13 mouse cellular contexts compared by ENCODE assay signal in genomic region chr1:42692221-42692620, GRCm38 (mm10). TPM values are rescaled to one million over a fixed set of nuclear protein-coding genes. Genes with fewer than 3 reads are reported as not detected.
DNase-seq lines count a peak whose midpoint lies in the region; ATAC-seq and TF ChIP-seq lines count a peak whose summit lies in the region.
"Had no signal": no experiment of that assay in that cellular context is flagged by ENCODE, and none has a peak within 500 bp of the region (broad histone marks: within the 10 kb centered on the region; RNA-seq: fewer than 3 reads in every experiment).

No protein-coding gene starts in this region.

- peaks cover 97% of the 10 kb centered on the region for H3K27me3 ChIP-seq in embryonic facial prominence, embryonic 10.5 days (replicated peaks; ENCODE audit: low read depth, poor library complexity, severe bottlenecking)
- peaks cover 47% of the 10 kb centered on the region for H3K27me3 ChIP-seq in hindbrain, embryonic 10.5 days (ENCODE audit: insufficient read depth, poor library complexity, severe bottlenecking)
- no peaks in the 10 kb centered on the region for H3K27me3 ChIP-seq in midbrain, embryonic 16.5 days (ENCODE audit: control insufficient read depth, insufficient read depth, low read depth, low read length)

- 3% methylated on average over 1 of the region's 1 CpGs for WGBS in embryonic facial prominence, embryonic 10.5 days
- whole genome bisulfite sequencing in hindbrain, embryonic 10.5 days: 0% methylated on average over 1 of the region's 1 CpGs
- 11% methylated on average over 1 of the region's 1 CpGs for WGBS in midbrain, embryonic 16.5 days
- WGBS in lung, adult 2 months: 6% methylated on average over 1 of the region's 1 CpGs

- peak overlapping the region; percentile 75 for H3K4me2 ChIP-seq in midbrain, embryonic 16.5 days (ENCODE audit: low read length)
- H3K4me2 ChIP-seq: limb, embryonic 12.5 days had no signal

- H3K9ac ChIP-seq in midbrain, embryonic 16.5 days (ENCODE audit: low read depth, low read length): peak overlapping the region; percentile 70
- H3K9ac ChIP-seq: limb, embryonic 12.5 days had no signal

- TF ChIP-seq CTCF in lung, adult 2 months (IDR thresholded peaks at IDR 0.05; ENCODE audit: insufficient read depth, low read length): no peak

- TF ChIP-seq POLR2A in lung, adult 2 months (IDR thresholded peaks at IDR 0.05; ENCODE audit: borderline replicate concordance, extremely low read depth, low read depth, low read length): no peak

- no peak for ATAC-seq in midbrain, embryonic 16.5 days

- peak overlapping the region; percentile 77 for H3K27ac ChIP-seq in embryonic facial prominence, embryonic 10.5 days (replicated peaks)
- peak overlapping the region; percentile 97 for H3K27ac ChIP-seq in hindbrain, embryonic 10.5 days
- peak overlapping the region; percentile 99 for H3K27ac ChIP-seq in midbrain, embryonic 16.5 days (ENCODE audit: low read length)
- H3K27ac ChIP-seq: limb, embryonic 12.5 days had no signal

- DNase-seq in embryo, embryonic 9.5 days (ENCODE audit: extremely low spot score): peak; percentile 40
- DNase-seq in embryo, embryonic 11 days: no peak
- peak; percentile 18 for DNase-seq in embryonic facial prominence, embryonic 10.5 days (ENCODE audit: low spot score)
- DNase-seq in hindbrain, embryonic 10.5 days (ENCODE audit: low spot score): peak; percentile 52
- no peak for DNase-seq in lung, adult 2 months
- DNase-seq in thymus, postnatal 36 days: no peak
- DNase-seq in MN1 (ENCODE audit: low spot score): no peak
- DNase-seq: gastrocnemius, postnatal 25 days; thymus, adult 18-20 months had no signal

- H3K4me1 ChIP-seq in embryonic facial prominence, embryonic 10.5 days: peaks cover 33% of the 10 kb centered on the region
- peaks cover 26% of the 10 kb centered on the region for H3K4me1 ChIP-seq in hindbrain, embryonic 10.5 days (replicated peaks)
- peaks cover 23% of the 10 kb centered on the region for H3K4me1 ChIP-seq in midbrain, embryonic 16.5 days (ENCODE audit: control insufficient read depth, insufficient read depth, low read length)
- peaks cover 10% of the 10 kb centered on the region; the same call in 1 of the 2 replicates for H3K4me1 ChIP-seq in lung, adult 2 months (ENCODE audit: control insufficient read depth, insufficient read depth, low read length)

- H3K4me3 ChIP-seq in embryonic facial prominence, embryonic 10.5 days: peak overlapping the region; percentile 74
- peak overlapping the region; percentile 84 for H3K4me3 ChIP-seq in hindbrain, embryonic 10.5 days
- H3K4me3 ChIP-seq in midbrain, embryonic 16.5 days (ENCODE audit: low read depth, low read length): peak overlapping the region; percentile 89
- H3K4me3 ChIP-seq in lung, adult 2 months (replicated peaks; ENCODE audit: extremely low read depth, low read depth, low read length): no peak overlapping the region
- H3K4me3 ChIP-seq: limb, embryonic 12.5 days; myocyte had no signal

- H3K36me3 ChIP-seq in embryonic facial prominence, embryonic 10.5 days (replicated peaks): no peaks in the 10 kb centered on the region
- H3K36me3 ChIP-seq in hindbrain, embryonic 10.5 days: peaks cover 5% of the 10 kb centered on the region
- H3K36me3 ChIP-seq in midbrain, embryonic 16.5 days (ENCODE audit: control insufficient read depth, insufficient read depth, low read length): no peaks in the 10 kb centered on the region
- H3K36me3 ChIP-seq: limb, embryonic 12.5 days had no signal

- H3K9me3 ChIP-seq in embryonic facial prominence, embryonic 10.5 days: no peaks in the 10 kb centered on the region
- H3K9me3 ChIP-seq in hindbrain, embryonic 10.5 days: no peaks in the 10 kb centered on the region
- no peaks in the 10 kb centered on the region for H3K9me3 ChIP-seq in midbrain, embryonic 16.5 days (replicated peaks; ENCODE audit: control insufficient read depth, low read length, poor library complexity, severe bottlenecking)
- H3K9me3 ChIP-seq: limb, embryonic 12.5 days had no signal

RNA-seq across cellular contexts. Expression of gene Pou3f3, which starts 3.3 kb away (rescaled TPM):
- polyA plus RNA-seq in embryonic facial prominence, embryonic 10.5 days (2016; fragmentation: Nextera tagmentation; extraction: Ambion mirVana): 6.8 and 7.5 TPM in 2 replicates
- 16.8 and 17.8 TPM in 2 replicates for polyA plus RNA-seq in hindbrain, embryonic 10.5 days (2016; fragmentation: Nextera tagmentation; extraction: Ambion mirVana)
- 14.3 and 14.9 TPM in 2 replicates for polyA plus RNA-seq in midbrain, embryonic 16.5 days (2015; fragmentation: Nextera tagmentation; extraction: Ambion mirVana)
- polyA plus RNA-seq in lung, adult 2 months (2012; rRNA removed): 0.06 and 0.07 TPM in 2 replicates
- polyA plus RNA-seq: heart, postnatal 0 days; myocyte had no signal

Comparison
In these comparisons a context has a peak if more than half of its experiments do, and no peak if none do; other contexts are left out.
1. DNase-seq: peak in embryo, embryonic 9.5 days (single experiment), embryonic facial prominence, embryonic 10.5 days (single experiment) and hindbrain, embryonic 10.5 days (single experiment); none in embryo, embryonic 11 days (single experiment), lung, adult 2 months (single experiment), thymus, postnatal 36 days (0 of 2) and MN1 (single experiment).
2. Peak in every context shown above with its lines, with median percentiles within 50 percentile points of each other: H3K27ac ChIP-seq.